Mouse (Mus musculus) left cerebral cortex, adult 8-10 months (tissue): ENCODE data around the gene Mdga1. TPM values are rescaled to one million over a fixed set of nuclear protein-coding genes. Genes with fewer than 3 reads are reported as not detected.
"Not testable (repeated sequence)": the region's sequence is repeated elsewhere in the genome, so short reads cannot be mapped to it uniquely, and the experiment has no call there.

Experiments
- DNase-seq, 2 experiments: peaks; one replicate each; pipeline ENCODE4 v3.0.0; 2022; ENCODE audit warnings: low spot score in 2 of 2
- total RNA-seq, 4 experiments: library from RNA; stranded (reverse); gene quantifications; 2 replicates each; pipeline ENCODE4 v1.2.4; 2022

The Mdga1 gene
- total RNA-seq, 4 experiments from 2014 or later: 17.9 to 32.2 (median 20.4) TPM

DNA sequence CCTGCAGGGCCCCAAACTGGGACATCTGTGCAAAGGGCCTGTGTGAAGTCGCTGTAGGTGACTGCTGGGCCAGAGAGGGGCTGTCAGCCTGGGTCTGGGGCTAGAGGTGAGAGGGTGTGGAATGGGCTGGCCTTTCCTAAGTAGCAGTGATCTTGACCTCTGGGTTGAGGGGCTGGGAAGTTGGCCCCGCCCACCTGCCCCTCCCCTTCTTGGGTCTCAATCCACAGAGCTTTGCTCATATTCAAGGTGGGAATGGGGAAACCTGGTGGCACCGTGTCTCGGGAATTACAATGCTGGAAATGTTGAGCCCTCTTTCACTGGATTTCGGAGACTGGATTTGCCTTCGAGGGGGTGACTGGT is 169.8 kb downstream of the Mdga1 start:
- no peak for DNase-seq

DNA sequence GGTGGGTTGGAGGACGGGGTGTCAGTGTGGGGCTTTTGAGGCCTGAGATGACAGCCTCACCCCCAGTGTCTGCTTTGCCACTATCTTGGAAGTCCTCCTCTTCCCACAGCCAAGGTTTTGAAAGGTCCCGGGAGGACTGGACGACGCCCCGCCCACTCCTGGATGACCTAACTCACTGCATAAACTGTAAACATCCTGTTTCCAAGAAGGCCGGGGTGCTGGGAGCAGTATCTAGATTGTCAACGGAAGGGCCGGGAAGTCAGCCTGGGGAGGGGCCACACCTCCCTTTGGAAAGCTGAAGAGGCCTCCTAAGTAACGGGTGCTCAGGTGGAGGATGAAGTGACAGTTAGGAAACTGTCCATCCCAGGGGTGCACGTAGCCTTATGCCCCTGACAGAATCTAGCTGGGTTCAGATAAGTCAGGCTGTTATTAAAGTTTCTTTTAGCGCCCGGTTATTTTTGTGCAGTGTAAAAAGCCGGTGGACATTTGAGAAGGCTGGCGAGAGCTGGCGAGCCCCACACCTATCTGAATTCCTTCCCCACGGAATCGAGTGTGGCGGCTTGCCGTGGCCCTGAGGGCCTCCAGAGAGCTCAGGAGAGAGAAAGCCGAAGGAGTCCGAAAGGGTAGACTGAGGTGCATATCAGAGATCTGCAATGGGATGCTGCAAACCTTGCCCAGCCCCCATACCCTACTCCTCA is 170.3 kb downstream of the Mdga1 start:
- no peak for DNase-seq

DNA sequence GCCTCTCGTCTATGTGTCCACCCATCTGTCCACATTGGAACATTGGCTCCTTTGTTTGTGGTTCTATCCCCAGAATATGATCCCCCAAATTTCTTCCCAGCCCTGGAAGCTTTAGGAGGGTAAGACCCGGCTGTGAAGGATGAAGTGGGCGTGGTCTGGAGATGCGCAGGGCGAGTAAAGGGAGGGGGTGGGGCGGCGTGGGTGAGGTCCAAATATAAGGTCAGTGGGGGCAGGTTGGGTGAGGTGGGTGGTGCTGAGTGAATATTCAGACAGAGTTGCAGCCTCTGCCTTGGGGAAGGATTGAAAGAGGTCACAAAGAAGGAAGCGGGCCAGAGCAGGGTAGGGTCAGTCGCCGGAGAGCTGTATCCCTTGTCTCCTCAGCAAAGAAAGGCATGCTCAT is 171.7 kb downstream of the Mdga1 start:
- no peak for DNase-seq

DNA sequence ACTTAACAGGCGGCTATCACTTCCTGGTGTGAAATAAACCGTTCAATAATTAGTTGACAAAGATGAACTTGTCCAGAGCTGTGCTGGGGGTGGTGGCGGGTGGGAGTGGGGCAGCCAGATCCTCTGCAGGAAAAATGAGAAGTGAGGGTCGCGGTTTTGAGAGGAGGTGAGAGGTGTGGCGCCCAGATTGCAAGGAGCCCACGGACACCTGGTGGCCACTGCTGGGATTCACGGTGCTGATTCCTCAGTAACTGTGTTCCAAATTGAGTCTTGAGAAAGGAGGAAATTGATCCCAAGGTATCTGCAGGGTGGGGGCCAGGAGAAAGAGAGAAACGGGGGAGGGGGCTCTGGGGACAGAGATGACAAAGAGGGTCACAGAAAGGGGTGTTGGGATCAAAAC is 173.1 kb downstream of the Mdga1 start:
- DNase-seq: no peak

DNA sequence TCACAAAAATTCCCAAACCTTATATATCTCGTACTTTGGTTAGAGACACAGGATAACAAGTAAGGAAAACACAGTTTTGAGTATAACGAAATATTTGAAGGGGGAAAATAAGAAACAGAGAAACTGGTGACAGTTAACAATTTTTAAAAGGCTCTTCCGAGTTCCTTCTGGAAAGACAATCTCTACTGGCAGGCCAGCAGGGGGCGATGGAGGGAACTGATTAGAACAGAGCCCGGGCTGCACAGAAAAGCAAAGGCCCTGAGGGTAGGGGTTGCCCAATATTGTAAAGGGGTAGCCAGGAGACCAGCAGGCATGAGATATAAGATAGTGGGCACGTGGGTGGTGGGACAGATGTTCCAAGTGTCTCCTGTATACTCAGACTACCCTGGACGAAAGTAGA is 173.8 kb downstream of the Mdga1 start:
- DNase-seq: peak in 1 of 2 experiments; percentile 42

DNA sequence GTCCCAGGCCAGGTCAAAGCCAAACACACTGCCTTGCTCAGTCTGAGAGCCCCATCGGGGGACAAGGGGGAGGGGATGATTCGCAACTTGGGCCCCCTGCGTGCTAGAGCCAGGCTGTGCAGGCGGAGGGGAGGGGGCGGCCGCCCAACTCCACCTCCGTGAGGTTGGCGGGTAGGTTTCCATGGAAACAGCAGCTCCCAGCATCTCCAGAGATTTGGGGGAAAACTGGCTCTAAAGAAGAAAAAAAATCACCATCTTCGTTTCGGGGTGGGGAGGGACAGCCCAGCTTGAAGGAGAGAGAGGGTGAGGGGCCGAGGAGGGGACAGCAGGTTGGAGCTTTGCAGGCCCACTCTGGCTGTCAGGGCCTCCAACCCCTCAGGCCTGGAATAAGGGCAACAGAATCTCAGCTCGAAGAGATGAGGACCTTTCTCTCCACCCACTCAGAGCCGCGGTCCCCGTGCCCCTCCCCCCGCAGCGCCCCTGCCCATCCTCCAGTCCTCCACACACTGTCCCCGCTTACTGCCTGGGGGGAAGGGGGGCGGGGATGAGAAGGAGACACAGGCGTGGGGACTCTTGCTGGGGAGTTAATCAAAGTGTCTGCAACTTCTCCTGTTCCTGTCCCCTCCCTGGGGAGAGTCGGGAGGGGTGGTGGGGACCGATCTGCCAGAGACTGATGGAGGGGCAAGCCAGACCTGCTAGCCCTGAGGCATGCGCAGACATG is 174.7 kb downstream of the Mdga1 start:
- DNase-seq: no peak

DNA sequence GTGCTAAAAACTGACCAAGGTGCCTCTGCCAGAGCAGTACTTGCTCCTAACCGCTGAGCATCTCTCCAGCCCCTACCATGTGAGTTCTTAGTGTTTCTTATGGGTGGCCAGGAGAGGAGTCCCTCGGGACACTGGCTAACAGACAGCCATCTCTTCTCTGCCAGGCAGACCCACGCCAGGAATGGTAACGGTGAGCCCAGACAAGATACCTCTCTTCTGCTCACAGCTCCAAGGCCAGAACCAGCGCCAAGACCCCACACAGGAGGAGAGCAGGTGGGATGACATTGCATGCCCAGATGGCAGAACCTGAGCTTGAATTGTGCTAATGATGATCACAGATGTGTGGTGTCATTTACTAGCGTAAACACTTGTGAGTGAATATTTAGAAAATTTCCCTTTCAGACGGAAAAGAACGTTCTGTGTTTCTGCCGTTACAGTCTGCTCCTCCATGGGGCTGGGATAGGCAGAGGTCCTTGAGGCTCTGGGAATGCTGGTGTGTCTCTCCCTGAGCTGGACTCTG is 178.3 kb downstream of the Mdga1 start:
- DNase-seq: no peak

DNA sequence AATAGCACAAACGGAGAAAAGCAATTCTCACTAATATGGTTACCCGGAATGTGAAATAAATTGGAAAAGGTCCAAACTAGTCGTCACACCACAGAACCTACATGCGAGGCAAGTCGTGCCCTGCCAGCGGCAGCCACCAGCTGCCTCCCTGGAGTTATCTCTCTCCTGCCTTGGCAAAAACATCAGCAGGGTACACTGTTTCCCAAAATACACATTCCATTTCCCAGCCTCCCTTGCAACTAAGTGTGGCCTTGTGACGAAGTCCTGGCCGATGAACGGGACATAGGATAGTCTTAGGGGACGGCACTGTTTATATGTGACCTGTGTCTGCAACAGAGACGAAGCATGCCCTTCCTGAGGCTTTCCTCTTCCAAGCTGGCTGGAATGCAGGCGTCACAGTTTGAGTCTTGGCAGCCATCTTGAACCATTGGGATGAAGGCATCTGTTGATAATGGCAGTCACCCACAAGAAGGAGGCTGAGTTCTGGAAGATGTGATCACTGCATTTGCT is 179.6 kb downstream of the Mdga1 start:
- DNase-seq: no peak

DNA sequence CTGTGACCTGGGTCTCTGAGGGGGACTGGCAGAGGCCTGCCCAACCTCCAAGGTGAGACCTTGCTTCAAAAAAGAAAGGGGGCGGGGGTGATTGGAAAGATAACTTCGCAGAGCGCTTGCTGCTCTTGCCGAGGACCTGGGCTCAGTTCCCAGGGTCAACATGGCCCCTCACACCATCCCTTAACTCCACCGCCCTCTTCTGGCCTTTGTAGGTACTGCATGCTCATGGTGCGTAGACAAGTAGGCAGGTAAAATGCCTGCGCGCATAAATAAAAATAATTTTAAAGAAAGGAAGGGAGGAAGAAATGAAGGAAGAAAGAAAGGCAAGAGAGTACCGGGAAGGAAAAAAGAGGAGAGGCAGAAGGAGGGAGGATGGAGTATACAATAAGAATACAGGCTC is 180.2 kb downstream of the Mdga1 start:
- no peak for DNase-seq

DNA sequence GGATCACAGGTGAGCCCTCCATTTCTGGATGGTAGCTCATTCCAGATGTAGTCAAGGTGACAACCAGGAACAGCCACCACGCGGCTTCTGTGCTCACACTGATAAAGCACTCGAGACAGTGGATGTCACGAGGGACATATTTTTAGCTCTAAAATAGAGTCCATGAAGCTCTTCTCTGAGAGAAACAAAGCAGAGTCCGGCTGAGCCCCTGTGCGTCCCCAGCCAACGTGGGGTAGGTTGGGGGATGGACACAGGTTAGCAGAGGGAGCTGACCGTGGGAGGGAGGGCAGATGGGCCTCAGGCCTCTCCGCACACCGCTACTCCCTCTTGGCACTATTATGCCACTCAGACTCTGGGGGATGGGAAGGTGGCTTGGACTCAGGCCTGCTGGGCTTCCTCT is 181.3 kb downstream of the Mdga1 start:
- no peak for DNase-seq

DNA sequence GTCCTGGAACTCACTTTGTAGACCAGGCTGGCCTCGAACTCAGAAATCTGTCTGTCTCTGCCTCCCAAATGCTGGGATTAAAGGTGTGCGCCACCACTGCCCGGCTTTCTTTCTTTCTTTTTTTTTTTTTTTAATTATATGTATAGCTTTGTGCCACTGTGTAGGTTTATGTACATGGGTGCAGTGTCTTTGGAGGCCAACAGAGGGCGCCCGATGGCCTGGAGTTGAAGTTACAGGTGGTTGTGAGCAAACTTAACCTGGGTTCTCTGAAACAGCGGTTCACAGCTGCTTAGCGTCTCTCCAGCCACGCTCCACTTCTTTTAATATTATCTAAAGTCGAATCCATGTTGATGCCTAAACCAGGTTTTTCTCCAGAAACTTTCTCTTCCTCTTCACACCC is 185.1 kb downstream of the Mdga1 start:
- no peak for DNase-seq

DNA sequence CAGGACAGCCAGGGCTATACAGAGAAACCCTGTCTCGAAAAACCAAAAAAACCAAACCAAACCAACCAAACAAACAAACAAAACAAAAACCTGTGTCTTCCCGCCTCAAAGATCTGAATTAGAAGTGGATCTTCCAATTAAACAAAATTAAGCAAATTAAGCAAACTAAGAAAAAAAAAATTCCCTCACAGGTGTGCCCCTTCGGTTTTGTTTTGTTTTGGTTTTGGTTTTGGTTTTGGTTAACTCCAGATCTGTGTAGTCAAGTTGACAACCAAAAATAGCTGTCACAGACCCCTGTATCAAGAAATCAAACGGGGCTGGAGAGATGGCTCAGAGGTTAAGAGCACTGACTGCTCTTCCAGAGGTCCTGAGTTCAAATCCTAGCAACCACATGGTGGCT is 188.4 kb downstream of the Mdga1 start:
- not testable (repeated sequence) for DNase-seq

DNA sequence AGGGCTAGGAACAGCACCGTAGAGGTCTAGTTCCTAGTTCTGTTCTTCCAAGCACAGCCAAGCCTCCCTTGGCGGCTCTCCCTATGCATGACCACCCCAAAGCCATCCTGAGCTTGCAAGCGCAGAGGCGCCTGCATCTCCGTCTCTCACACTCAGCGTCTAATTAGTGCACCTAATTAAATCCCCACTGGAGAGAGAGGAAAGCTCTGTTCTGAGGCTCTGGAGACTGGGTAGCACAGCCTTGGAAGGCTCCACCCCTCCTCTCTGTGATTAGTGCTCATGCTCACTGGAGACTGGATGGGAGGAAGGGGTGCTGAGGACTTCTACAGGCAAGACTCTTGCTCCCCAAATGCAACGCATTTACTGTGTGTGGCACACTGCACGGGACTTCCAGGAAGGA is 191.9 kb downstream of the Mdga1 start:
- no peak for DNase-seq

Other genes starting within 250 kb of the Mdga1 start
- gene Zfand3, start 34.6 kb upstream of the Mdga1 start, total RNA-seq: 100 to 1,000 TPM in 2 of 4 experiments, 10 to 100 TPM in 2; 96.1 to 103 (median 100) TPM